Mouse (Mus musculus): Measurements from ENCODE around the gene Opcml. TPM values are rescaled to one million over a fixed set of nuclear protein-coding genes. Genes with fewer than 3 reads are reported as not detected.

The Opcml gene
- polyA plus RNA-seq, 1 experiment = 0.03 TPM

- no peak for TF ChIP-seq TAL1 (IDR thresholded peaks at IDR 0.05; ENCODE audit: low read length)
- TF ChIP-seq GATA1 (IDR thresholded peaks at IDR 0.05; ENCODE audit: low read length) = no peak
- H3K4me3 ChIP-seq (replicated peaks) = no peak overlapping the region
- no peaks in the 10 kb centered on the region for H3K4me1 ChIP-seq (ENCODE audit: control insufficient read depth)
- no peaks in the 10 kb centered on the region for H3K9me3 ChIP-seq (ENCODE audit: control insufficient read depth, low read length)
- H3K27me3 ChIP-seq (ENCODE audit: control insufficient read depth) = no peaks in the 10 kb centered on the region
- H3K36me3 ChIP-seq (ENCODE audit: control insufficient read depth) = no peaks in the 10 kb centered on the region
Observed at GRCm38 (mm10) chr9:28806666-28807065, 1016.1 kb downstream of the Opcml start.

DNA sequence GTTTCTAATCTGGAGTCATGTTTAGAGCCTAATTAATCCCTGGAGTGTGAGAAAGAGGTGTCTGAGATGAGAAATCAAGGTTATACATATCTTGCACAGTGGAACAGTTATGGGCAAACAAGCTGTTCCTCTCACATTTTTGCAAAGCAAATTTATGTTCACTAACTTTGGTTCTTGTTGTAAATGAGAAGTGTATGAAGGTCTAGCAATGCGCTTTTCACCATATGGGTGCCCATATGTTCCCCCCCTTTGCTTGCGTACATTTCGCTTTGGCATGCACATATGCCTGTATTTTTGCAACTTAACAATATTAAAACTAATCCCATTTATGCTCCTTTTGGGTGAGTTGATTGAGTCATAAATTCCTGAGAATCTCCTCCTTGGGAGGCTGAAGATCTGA is 1031.5 kb downstream of the Opcml start:
- Histone ChIP-seq H3K27me3 (ENCODE audit: control insufficient read depth) (no peaks in the 10 kb centered on the region), H3K4me1 (ENCODE audit: control insufficient read depth) (no peaks in the 10 kb centered on the region), H3K4me3 (replicated peaks) (no peak overlapping the region), H3K9me3 (ENCODE audit: control insufficient read depth, low read length) (no peaks in the 10 kb centered on the region), H3K36me3 (ENCODE audit: control insufficient read depth) (no peaks in the 10 kb centered on the region)
- TF ChIP-seq GATA1 (IDR thresholded peaks at IDR 0.05; ENCODE audit: low read length) (no peak), TAL1 (IDR thresholded peaks at IDR 0.05; ENCODE audit: low read length) (no peak)

GRCm38 (mm10) chr9:28822466-28822865 is 1031.9 kb downstream of the Opcml start:
- H3K27me3 ChIP-seq (ENCODE audit: control insufficient read depth) = no peaks in the 10 kb centered on the region
- no peak for TF ChIP-seq GATA1 (IDR thresholded peaks at IDR 0.05; ENCODE audit: low read length)
- TF ChIP-seq TAL1 (IDR thresholded peaks at IDR 0.05; ENCODE audit: low read length) = no peak
- H3K4me1 ChIP-seq (ENCODE audit: control insufficient read depth) = no peaks in the 10 kb centered on the region
- no peaks in the 10 kb centered on the region for H3K36me3 ChIP-seq (ENCODE audit: control insufficient read depth)
- H3K9me3 ChIP-seq (ENCODE audit: control insufficient read depth, low read length) = no peaks in the 10 kb centered on the region
- no peak overlapping the region for H3K4me3 ChIP-seq (replicated peaks)

DNA sequence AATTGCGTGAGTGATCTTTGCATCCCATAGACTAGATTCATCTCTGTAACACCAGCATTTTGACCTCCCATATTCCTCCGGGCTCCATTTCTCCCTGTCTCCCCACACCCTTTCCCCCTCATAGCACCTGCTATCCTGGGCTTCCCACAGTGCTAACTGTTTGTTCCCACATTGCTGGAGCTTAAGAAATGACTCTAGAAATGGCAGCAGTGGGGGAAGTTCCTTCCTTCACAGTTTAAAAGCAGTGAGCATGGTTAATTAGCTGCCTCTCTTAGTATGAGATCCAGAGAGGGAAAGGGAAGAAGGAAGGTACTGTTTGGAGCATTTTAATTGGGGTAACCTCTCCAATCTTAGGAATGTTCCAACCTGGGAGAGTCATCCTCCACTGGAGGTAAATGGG is 1035.2 kb downstream of the Opcml start:
- no peaks in the 10 kb centered on the region for H3K36me3 ChIP-seq (ENCODE audit: control insufficient read depth)
- H3K4me3 ChIP-seq (replicated peaks) = no peak overlapping the region
- no peak for TF ChIP-seq GATA1 (IDR thresholded peaks at IDR 0.05; ENCODE audit: low read length)
- no peak for TF ChIP-seq TAL1 (IDR thresholded peaks at IDR 0.05; ENCODE audit: low read length)
- no peaks in the 10 kb centered on the region for H3K9me3 ChIP-seq (ENCODE audit: control insufficient read depth, low read length)
- no peaks in the 10 kb centered on the region for H3K27me3 ChIP-seq (ENCODE audit: control insufficient read depth)
- H3K4me1 ChIP-seq (ENCODE audit: control insufficient read depth) = no peaks in the 10 kb centered on the region

- TF ChIP-seq TAL1 (IDR thresholded peaks at IDR 0.05; ENCODE audit: low read length) (no peak), GATA1 (IDR thresholded peaks at IDR 0.05; ENCODE audit: low read length) (no peak)
- Histone ChIP-seq H3K4me1 (ENCODE audit: control insufficient read depth) (no peaks in the 10 kb centered on the region), H3K9me3 (ENCODE audit: control insufficient read depth, low read length) (no peaks in the 10 kb centered on the region), H3K36me3 (ENCODE audit: control insufficient read depth) (no peaks in the 10 kb centered on the region), H3K4me3 (replicated peaks) (no peak overlapping the region), H3K27me3 (ENCODE audit: control insufficient read depth) (no peaks in the 10 kb centered on the region)
Observed at GRCm38 (mm10) chr9:28845961-28846570, 1055.5 kb downstream of the Opcml start.

DNA sequence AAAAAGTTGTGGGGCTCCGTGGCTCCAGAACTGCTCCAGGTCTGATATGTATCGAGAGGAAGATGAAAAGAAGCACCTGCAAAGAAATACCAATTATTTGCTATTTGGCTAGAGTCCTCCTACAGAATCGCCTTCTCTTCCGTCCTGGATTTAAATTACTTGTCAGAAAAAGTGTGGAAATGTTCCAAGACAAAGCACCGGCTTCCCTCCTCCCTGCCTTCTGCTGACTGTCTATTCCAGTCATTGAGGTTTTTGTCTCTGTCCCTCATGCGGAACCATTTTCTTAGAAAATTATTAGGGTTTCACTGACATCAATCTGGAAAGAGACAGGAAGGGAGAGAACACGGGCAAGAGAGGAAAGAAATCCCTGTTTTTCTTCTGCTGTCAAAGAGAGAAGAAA is 1065.3 kb downstream of the Opcml start:
- H3K4me1 ChIP-seq (ENCODE audit: control insufficient read depth) = no peaks in the 10 kb centered on the region
- H3K4me3 ChIP-seq (replicated peaks) = no peak overlapping the region
- no peaks in the 10 kb centered on the region for H3K36me3 ChIP-seq (ENCODE audit: control insufficient read depth)
- H3K27me3 ChIP-seq (ENCODE audit: control insufficient read depth) = no peaks in the 10 kb centered on the region
- H3K9me3 ChIP-seq (ENCODE audit: control insufficient read depth, low read length) = 0 out of 2 replicates have a peak, but pooled peaks cover 2% of the 10 kb centered on the region
- TF ChIP-seq GATA1 (IDR thresholded peaks at IDR 0.05; ENCODE audit: low read length) (no peak), TAL1 (IDR thresholded peaks at IDR 0.05; ENCODE audit: low read length) (no peak)

- TF ChIP-seq TAL1 (IDR thresholded peaks at IDR 0.05; ENCODE audit: low read length) (no peak), GATA1 (IDR thresholded peaks at IDR 0.05; ENCODE audit: low read length) (no peak)
- H3K4me3 ChIP-seq (replicated peaks) = no peak overlapping the region
- peaks cover 2% of the 10 kb centered on the region; the same call in 1 of the 2 replicates for H3K9me3 ChIP-seq (ENCODE audit: control insufficient read depth, low read length)
- H3K4me1 ChIP-seq (ENCODE audit: control insufficient read depth) = no peaks in the 10 kb centered on the region
- H3K36me3 ChIP-seq (ENCODE audit: control insufficient read depth) = no peaks in the 10 kb centered on the region
- no peaks in the 10 kb centered on the region for H3K27me3 ChIP-seq (ENCODE audit: control insufficient read depth)
Observed at GRCm38 (mm10) chr9:28861983-28862382, 1071.4 kb downstream of the Opcml start.

DNA sequence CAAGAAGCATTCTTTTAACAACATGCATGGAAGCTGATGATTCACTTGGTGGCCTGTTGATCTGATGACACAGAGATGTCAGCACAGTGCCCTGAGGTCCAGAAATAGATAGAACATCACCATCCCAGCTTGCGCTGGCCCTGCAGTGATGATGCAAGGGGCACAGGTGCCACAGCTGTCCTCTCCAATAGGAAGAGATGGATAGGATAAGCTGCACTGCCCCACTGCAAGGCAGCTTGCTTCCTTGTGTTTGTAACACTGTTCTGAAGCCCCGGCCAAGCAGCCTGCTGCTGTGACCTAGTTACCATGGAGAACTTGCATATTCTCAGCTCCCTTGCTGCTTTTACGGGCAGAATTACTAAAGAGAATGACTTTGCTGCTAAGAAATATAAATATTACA is 1076.7 kb downstream of the Opcml start:
- H3K4me3 ChIP-seq (replicated peaks) = no peak overlapping the region
- no peaks in the 10 kb centered on the region for H3K27me3 ChIP-seq (ENCODE audit: control insufficient read depth)
- H3K36me3 ChIP-seq (ENCODE audit: control insufficient read depth) = no peaks in the 10 kb centered on the region
- no peaks in the 10 kb centered on the region for H3K4me1 ChIP-seq (ENCODE audit: control insufficient read depth)
- peaks cover 4% of the 10 kb centered on the region; the same call in 1 of the 2 replicates for H3K9me3 ChIP-seq (ENCODE audit: control insufficient read depth, low read length)
- TF ChIP-seq GATA1 (IDR thresholded peaks at IDR 0.05; ENCODE audit: low read length) (no peak), TAL1 (IDR thresholded peaks at IDR 0.05; ENCODE audit: low read length) (no peak)

- Histone ChIP-seq H3K4me1 (ENCODE audit: control insufficient read depth) (no peaks in the 10 kb centered on the region), H3K4me3 (replicated peaks) (no peak overlapping the region), H3K27me3 (ENCODE audit: control insufficient read depth) (no peaks in the 10 kb centered on the region), H3K9me3 (ENCODE audit: control insufficient read depth, low read length) (peaks cover 4% of the 10 kb centered on the region; the same call in 1 of the 2 replicates), H3K36me3 (ENCODE audit: control insufficient read depth) (no peaks in the 10 kb centered on the region)
- TF ChIP-seq TAL1 (IDR thresholded peaks at IDR 0.05; ENCODE audit: low read length) = no peak
- no peak for TF ChIP-seq GATA1 (IDR thresholded peaks at IDR 0.05; ENCODE audit: low read length)
Observed at GRCm38 (mm10) chr9:28870478-28870877, 1079.9 kb downstream of the Opcml start.

- Histone ChIP-seq H3K36me3 (ENCODE audit: control insufficient read depth) (no peaks in the 10 kb centered on the region), H3K27me3 (ENCODE audit: control insufficient read depth) (no peaks in the 10 kb centered on the region), H3K4me3 (replicated peaks) (no peak overlapping the region), H3K4me1 (ENCODE audit: control insufficient read depth) (no peaks in the 10 kb centered on the region), H3K9me3 (ENCODE audit: control insufficient read depth, low read length) (no peaks in the 10 kb centered on the region)
- no peak for TF ChIP-seq GATA1 (IDR thresholded peaks at IDR 0.05; ENCODE audit: low read length)
- TF ChIP-seq TAL1 (IDR thresholded peaks at IDR 0.05; ENCODE audit: low read length) = no peak
Observed at GRCm38 (mm10) chr9:28882566-28882965, 1092.0 kb downstream of the Opcml start.

Data from erythroblast, embryonic 14.5 days (primary cell).